In the genomic region with DNA sequence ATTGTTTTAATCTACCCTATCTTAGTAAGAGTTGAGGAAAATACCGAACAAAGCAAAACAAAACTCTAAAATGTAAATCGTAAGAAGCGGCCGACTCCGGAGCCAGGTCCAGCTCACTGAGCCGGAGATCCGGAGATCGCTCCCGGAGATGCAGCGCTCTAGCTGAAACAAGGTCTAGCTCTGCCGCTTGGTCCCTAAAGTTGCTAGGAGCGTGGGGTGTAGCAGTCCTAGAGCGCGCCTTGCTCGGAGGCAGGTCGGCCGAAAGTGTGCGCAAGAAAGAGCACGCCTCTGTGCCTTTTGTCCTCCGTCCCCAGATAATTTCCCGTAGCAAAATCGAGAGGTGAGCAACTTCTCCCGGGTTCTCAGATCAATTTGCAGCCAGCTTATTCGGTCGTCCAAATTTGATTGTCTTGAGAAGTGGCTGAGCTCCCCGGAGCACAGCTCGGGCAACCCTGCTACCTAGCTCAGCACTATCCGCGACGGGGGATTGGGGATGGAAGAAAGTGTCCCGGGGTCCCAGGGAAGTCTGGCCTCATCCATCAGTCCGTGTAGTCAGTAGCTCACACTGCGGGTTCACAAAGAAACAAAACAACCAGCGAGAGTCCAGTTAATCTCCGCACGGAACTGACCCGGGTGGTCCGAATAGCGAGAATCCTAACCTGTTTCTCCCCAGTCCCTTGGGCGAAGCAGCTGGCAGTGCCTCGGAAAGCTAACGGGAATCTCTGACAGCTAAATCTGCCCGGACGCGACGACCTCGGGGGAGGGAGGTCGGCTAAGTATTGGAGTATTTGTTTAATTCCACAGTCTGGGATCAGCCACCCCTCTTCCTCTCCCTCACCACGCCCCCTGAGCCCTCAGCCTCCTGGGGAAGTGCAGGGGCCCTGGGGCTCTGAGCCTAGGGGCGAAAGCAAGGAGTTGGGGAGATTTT, we compare ENCODE assay signal across 9 mouse cellular contexts. TPM values are rescaled to one million over a fixed set of nuclear protein-coding genes. Genes with fewer than 3 reads are reported as not detected.
A peak's percentile ranks its signal among the peaks of the same experiment; 100 is the strongest.
DNase-seq lines count a peak whose midpoint lies in the region; ATAC-seq and TF ChIP-seq lines count a peak whose summit lies in the region.
"Had no signal": no experiment of that assay in that cellular context is flagged by ENCODE, and none has a peak within 500 bp of the region (broad histone marks: within the 10 kb centered on the region; RNA-seq: fewer than 3 reads in every experiment).

No protein-coding gene starts in this region.

- no peak overlapping the region for H3K9ac ChIP-seq in forebrain, embryonic 12.5 days
- H3K9ac ChIP-seq in limb, embryonic 15.5 days: peak overlapping the region; percentile 44

- ATAC-seq in forebrain, embryonic 12.5 days (ENCODE audit: low FRiP score): no peak
- no peak for ATAC-seq in limb, embryonic 15.5 days (ENCODE audit: insufficient number of reproducible peaks, low FRiP score, low TSS enrichment, low read depth)

- DNase-seq in spleen, adult 2 months (ENCODE audit: low read depth in 1 of 2, low spot score in 2 of 2): no peak
- no peak for DNase-seq in spleen, postnatal 14 days (ENCODE audit: low spot score in 2 of 2)
- no peak for DNase-seq in ovary, postnatal 14 days (ENCODE audit: low spot score)
- no peak for DNase-seq in cerebellum, adult 18-20 months
- DNase-seq in spleen, postnatal 4 days (ENCODE audit: low spot score in 2 of 2): no peak
- DNase-seq: left cerebral cortex, postnatal 4 days; thymus, adult 18-20 months had no signal

- no peak overlapping the region for H3K27ac ChIP-seq in spleen, adult 2 months (ENCODE audit: insufficient read depth, low read length)
- no peak overlapping the region for H3K27ac ChIP-seq in forebrain, embryonic 12.5 days
- H3K27ac ChIP-seq in limb, embryonic 15.5 days: peak overlapping the region; percentile 68

- 4% methylated on average over 50 of the region's 50 CpGs for WGBS in spleen, adult 2 months
- WGBS in forebrain, embryonic 12.5 days: under 1% methylated on average over 50 of the region's 50 CpGs
- under 1% methylated on average over 50 of the region's 50 CpGs for WGBS in limb, embryonic 15.5 days

- no peak for TF ChIP-seq POLR2A in spleen, adult 2 months (IDR thresholded peaks at IDR 0.05; ENCODE audit: low read depth, low read length)

- H3K4me3 ChIP-seq in spleen, adult 2 months (ENCODE audit: extremely low read depth, insufficient read depth, insufficient read length): peak overlapping the region; percentile 3; the same call in 1 of the 2 replicates
- peak overlapping the region; percentile 20 for H3K4me3 ChIP-seq in forebrain, embryonic 12.5 days (replicated peaks)
- peak overlapping the region; percentile 42 for H3K4me3 ChIP-seq in limb, embryonic 15.5 days

- H3K4me2 ChIP-seq in forebrain, embryonic 12.5 days: peak overlapping the region; percentile 22
- H3K4me2 ChIP-seq in limb, embryonic 15.5 days: peak overlapping the region; percentile 55

- no peaks in the 10 kb centered on the region for H3K36me3 ChIP-seq in spleen, adult 2 months (ENCODE audit: control insufficient read depth, insufficient read depth, low read length)
- H3K36me3 ChIP-seq in forebrain, embryonic 12.5 days (replicated peaks): no peaks in the 10 kb centered on the region
- no peaks in the 10 kb centered on the region for H3K36me3 ChIP-seq in limb, embryonic 15.5 days

- no peaks in the 10 kb centered on the region for H3K4me1 ChIP-seq in spleen, adult 2 months (ENCODE audit: control insufficient read depth, insufficient read depth, insufficient read length)
- H3K4me1 ChIP-seq in forebrain, embryonic 12.5 days: peaks cover 9% of the 10 kb centered on the region; the same call in 1 of the 2 replicates
- H3K4me1 ChIP-seq in limb, embryonic 15.5 days: peaks cover 32% of the 10 kb centered on the region

- H3K27me3 ChIP-seq in spleen, adult 2 months (ENCODE audit: control insufficient read depth, insufficient read depth, low read length): peaks cover 28% of the 10 kb centered on the region
- H3K27me3 ChIP-seq in forebrain, embryonic 12.5 days: peaks cover 95% of the 10 kb centered on the region
- H3K27me3 ChIP-seq in limb, embryonic 15.5 days: peaks cover 71% of the 10 kb centered on the region

- no peak for TF ChIP-seq CTCF in spleen, adult 2 months (IDR thresholded peaks at IDR 0.05; ENCODE audit: extremely low read depth, insufficient read depth, insufficient read length, insufficient replicate concordance)

- H3K9me3 ChIP-seq in forebrain, embryonic 12.5 days: no peaks in the 10 kb centered on the region
- H3K9me3 ChIP-seq in limb, embryonic 15.5 days: no peaks in the 10 kb centered on the region

RNA-seq across cellular contexts. Expression of a gene that starts 0.9 kb away (rescaled TPM):
- not detected in 2 replicates for polyA plus RNA-seq in spleen, adult 2 months (2012; rRNA removed)
- polyA plus RNA-seq in forebrain, embryonic 12.5 days (2016; fragmentation: Nextera tagmentation; extraction: Ambion mirVana): 2.4 and 2.6 TPM in 2 replicates
- polyA plus RNA-seq in limb, embryonic 15.5 days (2015; fragmentation: Nextera tagmentation; extraction: Ambion mirVana): 21.9 and 24.0 TPM in 2 replicates
